Mouse (Mus musculus): ENCODE measurements around the gene Nedd4. TPM values are rescaled to one million over a fixed set of nuclear protein-coding genes. Genes with fewer than 3 reads are reported as not detected.
A peak's percentile ranks its signal among the peaks of the same experiment; 100 is the strongest.
"Not testable (repeated sequence)": the region's sequence is repeated elsewhere in the genome, so short reads cannot be mapped to it uniquely, and the experiment has no call there.

Gene Nedd4
- total RNA-seq, 2 experiments from 2014 or later: 376 to 378 TPM

GRCm38 (mm10) chr9:72649781-72650180, 12.4 kb upstream of the Nedd4 start:
- DNase-seq (ENCODE audit: low spot score in 2 of 2): no peak

GRCm38 (mm10) chr9:72652961-72653360, 9.2 kb upstream of the Nedd4 start:
- DNase-seq (ENCODE audit: low spot score in 2 of 2): no peak

GRCm38 (mm10) chr9:72653533-72653932, 8.6 kb upstream of the Nedd4 start:
- no peak for DNase-seq (ENCODE audit: low spot score in 2 of 2)

GRCm38 (mm10) chr9:72654593-72655242, 7.4 kb upstream of the Nedd4 start:
- peak; percentile 79 to 80 for DNase-seq (ENCODE audit: low spot score in 2 of 2)

- DNase-seq (ENCODE audit: low spot score in 2 of 2): no peak
Measured at GRCm38 (mm10) chr9:72655602-72656001, 6.5 kb upstream of the Nedd4 start.

- no peak for DNase-seq (ENCODE audit: low spot score in 2 of 2)
Measured at GRCm38 (mm10) chr9:72656491-72656890, 5.7 kb upstream of the Nedd4 start.

DNA sequence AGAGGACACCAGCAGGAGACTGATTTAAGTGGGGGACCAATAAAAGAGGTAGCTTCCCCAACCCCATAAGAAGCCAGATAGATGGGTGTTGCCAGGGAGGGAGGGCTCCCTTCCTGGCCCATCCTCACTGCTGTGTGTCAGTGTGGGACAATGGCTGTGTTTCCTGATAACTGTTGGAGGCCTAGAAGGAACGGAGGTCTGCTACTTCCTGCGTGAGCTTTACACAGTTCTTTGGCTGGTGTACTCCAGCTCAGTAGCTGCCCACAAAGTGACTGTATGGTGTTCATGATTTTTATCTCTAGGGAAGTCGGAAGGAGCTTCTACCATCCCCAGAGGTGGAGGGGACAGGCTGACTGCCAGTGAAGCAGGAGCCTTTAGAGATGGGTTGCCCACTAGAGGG, 5.2 kb upstream of the Nedd4 start:
- no peak for DNase-seq (ENCODE audit: low spot score in 2 of 2)

GRCm38 (mm10) chr9:72657694-72658093, 4.5 kb upstream of the Nedd4 start:
- no peak for DNase-seq (ENCODE audit: low spot score in 2 of 2)

DNA sequence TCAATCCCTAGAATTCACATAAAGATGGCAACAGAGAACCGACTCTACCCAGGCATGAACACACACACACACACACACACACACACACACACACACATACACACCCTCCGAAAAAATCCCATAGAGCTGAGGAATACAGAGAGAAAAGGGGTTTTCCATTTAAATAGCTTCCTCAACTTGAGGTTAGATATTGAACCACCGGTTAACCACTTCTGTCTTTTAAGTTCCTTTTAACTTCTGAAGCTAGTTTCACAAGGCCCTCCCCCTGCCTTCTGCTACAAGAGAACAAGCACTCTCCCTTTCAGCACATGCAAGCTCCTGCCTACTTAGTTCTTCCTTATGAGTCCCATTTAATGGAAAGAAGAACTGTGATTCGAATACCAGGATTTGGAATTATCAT, 2.0 kb upstream of the Nedd4 start:
- no peak for DNase-seq (ENCODE audit: low spot score in 2 of 2)

- DNase-seq (ENCODE audit: low spot score in 2 of 2): no peak
Measured at GRCm38 (mm10) chr9:72660911-72661310, 1.2 kb upstream of the Nedd4 start.

DNA sequence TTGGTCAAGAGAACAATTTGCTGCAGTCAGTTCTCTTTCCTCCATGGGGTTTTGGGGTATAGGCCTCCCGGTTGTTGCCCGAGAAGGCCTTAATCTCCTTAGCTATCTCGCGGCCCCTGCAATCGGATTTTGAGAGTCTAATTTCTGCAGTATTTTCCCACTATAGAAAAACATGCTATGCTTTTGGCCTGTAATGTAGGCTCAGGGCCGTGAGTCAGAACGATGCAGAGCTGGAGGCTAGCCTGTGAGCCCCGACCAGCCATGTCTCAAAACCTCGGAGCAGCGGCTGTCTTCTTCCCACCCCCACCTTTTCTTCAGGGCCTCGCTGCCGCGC, 618 bp upstream of the Nedd4 start:
- no peak for DNase-seq (ENCODE audit: low spot score in 2 of 2)

- peak; percentile 66 for DNase-seq (ENCODE audit: low spot score in 2 of 2)
Measured at GRCm38 (mm10) chr9:72662691-72663533, 766 bp downstream of the Nedd4 start.

- no peak for DNase-seq (ENCODE audit: low spot score in 2 of 2)
Measured at GRCm38 (mm10) chr9:72663534-72663918, 1.4 kb downstream of the Nedd4 start.

DNA sequence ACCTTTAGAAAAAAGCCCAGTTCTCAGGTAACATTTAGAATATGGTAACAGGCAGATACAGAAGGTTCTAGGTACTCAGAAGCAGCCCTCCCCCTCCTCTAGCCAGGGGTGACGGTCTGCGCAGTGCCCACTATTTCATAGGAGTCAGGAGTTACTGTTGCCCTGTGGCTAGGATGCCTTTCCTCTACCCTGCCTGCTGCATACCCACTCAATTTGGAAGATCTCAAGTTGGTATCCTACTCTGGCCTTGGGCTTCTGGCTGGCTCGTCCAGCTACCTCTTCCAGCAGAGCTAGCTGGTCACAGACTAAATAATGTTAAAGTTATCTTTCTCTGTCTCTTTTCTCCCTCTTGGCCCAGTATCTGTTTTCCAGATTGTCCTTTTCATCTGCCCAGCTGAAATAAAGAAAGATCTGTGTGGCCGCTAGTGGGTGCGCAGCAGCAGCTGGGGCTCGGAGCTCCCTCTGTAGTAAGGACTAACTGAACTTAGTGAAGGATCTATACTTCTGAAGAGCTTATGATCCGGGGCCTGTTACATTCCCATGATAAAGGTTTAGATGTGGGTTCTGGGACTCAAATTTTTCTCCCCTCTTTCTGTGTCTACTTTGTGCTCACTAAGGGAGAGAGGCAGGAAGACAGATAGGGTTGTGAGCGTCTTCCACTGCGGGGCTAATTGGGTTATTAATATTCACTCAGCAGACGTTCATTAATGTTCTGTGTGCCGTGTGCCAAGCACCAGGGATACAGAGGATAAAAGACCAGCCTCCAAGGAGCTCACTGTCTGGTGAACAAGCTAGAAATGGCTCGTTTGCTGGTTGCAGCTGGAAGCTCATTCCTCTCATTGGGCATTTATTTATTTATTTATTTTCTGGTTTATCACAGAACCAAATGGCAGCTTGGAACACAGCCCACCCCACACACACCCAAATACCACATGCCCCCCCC, 2.5 kb downstream of the Nedd4 start:
- DNase-seq (ENCODE audit: low spot score in 2 of 2): no peak

DNA sequence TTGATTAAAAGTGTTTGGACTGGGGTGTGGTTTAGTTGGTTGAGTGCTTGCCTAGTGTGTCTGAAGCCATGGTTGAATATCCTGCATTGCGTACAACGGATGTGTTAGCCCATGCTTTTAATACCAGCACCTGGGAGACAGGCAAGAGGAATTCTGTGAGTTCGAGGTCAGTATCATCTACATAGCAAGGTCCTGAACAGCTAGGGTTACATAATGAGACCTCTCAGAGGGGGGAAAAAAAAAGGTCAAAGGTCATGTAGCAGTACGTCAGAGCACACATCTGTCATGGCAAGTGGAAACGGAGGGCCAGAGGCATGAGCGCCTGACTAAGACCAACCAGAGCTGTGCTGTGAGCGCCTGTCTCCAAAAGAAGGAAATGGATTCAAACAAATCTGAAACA, 3.4 kb downstream of the Nedd4 start:
- DNase-seq (ENCODE audit: low spot score in 2 of 2): no peak

GRCm38 (mm10) chr9:72666352-72667021, 4.3 kb downstream of the Nedd4 start:
- not testable (repeated sequence) for DNase-seq (ENCODE audit: low spot score in 2 of 2)

DNA sequence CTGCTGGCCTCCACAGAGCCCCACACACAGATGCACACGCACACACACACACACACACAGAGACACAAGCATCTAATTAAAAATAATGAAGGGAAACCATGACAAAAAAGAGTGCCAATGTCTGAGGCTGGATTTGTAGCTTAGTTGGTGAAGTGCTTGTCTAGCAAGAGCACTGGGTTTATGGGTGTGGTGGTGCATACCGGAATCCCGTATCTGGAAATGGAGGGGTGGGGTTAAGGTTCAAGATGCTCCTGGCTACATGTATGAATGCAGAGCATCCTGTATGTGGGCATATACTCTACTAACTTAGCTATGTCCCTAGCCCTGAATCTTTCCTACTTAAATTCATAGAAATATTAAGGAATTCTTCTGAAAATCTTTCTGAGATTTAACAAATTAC, 5.0 kb downstream of the Nedd4 start:
- DNase-seq (ENCODE audit: low spot score in 2 of 2): no peak

- no peak for DNase-seq (ENCODE audit: low spot score in 2 of 2)
Measured at GRCm38 (mm10) chr9:72669383-72669782, 7.2 kb downstream of the Nedd4 start.

GRCm38 (mm10) chr9:72672361-72672760, 10.2 kb downstream of the Nedd4 start:
- DNase-seq (ENCODE audit: low spot score in 2 of 2): peak; percentile 78 to 84

DNA sequence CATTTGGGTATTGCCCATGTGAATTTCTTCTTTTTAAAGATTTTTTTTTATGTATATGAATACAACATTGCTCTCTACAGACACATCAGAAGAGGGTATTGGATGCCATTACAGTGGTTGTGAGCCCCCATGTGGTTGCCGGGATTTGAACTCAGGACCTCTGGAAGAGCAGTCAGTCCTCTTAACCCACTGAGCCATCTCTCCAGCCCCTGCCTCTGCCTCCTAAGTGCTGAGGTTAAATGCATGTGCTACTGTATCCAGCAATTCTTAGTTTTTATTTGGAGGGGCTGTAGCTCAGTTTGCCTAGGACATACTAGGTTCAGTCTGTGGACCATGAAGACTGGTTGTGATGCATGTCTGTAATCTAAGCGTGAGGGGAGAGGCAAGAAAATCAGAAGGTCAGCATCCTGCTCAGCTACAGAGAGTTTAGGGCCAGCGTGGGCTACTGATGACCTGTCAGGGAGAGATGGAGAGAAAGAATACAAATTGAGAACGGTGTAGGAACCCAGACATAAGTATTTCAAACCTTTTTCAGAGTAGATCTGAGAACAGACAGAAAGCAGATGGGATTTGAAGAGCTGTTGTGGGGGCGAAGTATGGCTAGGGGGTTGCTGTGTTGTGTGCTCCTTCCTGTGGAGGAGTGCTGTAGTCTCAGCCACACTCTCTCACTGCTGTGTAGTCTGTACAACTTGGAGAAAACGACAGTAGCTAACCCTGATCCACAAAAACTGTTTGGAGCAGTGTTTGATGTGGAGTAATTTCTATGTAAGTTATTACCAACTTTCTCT, 13.0 kb downstream of the Nedd4 start:
- DNase-seq (ENCODE audit: low spot score in 2 of 2): no peak

Data from adrenal gland, adult 18-20 months (tissue).